Mouse (Mus musculus) heart, postnatal 36 days (tissue): ENCODE results near the gene Csdc2. TPM values are rescaled to one million over a fixed set of nuclear protein-coding genes. Genes with fewer than 3 reads are reported as not detected.
A peak's percentile ranks its signal among the peaks of the same experiment; 100 is the strongest.
"Not testable (repeated sequence)": the region's sequence is repeated elsewhere in the genome, so short reads cannot be mapped to it uniquely, and the experiment has no call there.

Experiments
- DNase-seq, 2 experiments: peaks; one replicate each; pipeline ENCODE4 v3.0.0; 2021 to 2022
- intact Hi-C: fragments of 180-260 bp; cut with DNase I; formaldehyde crosslinking; loops from one replicate; pipeline ENCODE4 v1.15.1; 2025
- total RNA-seq, 2 experiments: library from RNA; stranded (reverse); gene quantifications; 2 replicates each; pipeline ENCODE4 v1.2.3; 2021

Gene Csdc2
- 10 to 100 TPM; 72.5 to 86.4 TPM for total RNA-seq

DNA sequence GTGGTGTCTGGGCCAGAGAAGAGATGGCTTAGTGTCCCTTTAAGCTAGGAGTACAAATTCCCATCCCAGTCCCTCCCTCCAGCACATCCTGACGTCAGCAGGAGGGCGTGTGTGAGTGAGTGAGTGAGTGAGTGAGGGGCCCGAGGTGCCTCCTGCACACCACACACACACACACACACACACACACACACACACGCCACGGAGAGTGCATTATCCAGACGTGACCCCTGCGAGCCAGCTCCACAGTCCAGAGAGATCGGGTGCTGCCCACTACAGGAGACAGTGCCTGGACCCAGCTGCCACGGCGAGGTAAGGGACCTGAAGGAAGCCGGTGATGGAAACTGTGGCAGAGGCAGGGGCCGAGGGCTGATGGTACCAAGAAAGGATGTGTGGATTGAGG lies at the start of gene Csdc2:
Gene Csdc2, plus strand, starts transcription at position 81 of the 400 bp plus-strand sequence.
- intact Hi-C loops = no loop called here
- peak; percentile 55 to 63 for DNase-seq

- intact Hi-C loops = no loop called here
Observed at GRCm38 (mm10) chr15:81886795-81887550, 49.6 kb upstream of the Csdc2 start.

DNA sequence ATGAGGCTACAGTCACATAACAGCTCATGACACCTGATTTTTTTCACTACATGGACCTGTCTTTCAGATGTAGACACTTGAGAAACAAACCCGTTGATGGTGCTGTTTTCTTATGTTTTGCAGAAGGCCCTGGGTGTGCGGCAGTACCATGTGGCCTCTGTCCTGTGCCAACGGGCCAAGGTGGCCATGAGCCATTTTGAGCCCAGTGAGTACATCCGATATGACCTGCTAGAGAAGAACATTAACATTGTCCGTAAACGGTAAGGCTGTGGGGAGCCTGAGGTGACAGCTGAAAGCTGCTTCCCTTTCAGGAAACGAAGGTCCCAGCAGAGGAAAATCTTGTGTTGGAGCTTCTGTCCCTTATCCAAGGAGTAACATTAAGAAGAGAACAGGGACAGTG lies 47.4 kb upstream of the Csdc2 start:
- no peak for DNase-seq
- intact Hi-C loops = no loop called here

More at GRCm38 (mm10) chr15:81886795-81887550, 49.6 kb upstream of the Csdc2 start:
- no peak for DNase-seq

DNA sequence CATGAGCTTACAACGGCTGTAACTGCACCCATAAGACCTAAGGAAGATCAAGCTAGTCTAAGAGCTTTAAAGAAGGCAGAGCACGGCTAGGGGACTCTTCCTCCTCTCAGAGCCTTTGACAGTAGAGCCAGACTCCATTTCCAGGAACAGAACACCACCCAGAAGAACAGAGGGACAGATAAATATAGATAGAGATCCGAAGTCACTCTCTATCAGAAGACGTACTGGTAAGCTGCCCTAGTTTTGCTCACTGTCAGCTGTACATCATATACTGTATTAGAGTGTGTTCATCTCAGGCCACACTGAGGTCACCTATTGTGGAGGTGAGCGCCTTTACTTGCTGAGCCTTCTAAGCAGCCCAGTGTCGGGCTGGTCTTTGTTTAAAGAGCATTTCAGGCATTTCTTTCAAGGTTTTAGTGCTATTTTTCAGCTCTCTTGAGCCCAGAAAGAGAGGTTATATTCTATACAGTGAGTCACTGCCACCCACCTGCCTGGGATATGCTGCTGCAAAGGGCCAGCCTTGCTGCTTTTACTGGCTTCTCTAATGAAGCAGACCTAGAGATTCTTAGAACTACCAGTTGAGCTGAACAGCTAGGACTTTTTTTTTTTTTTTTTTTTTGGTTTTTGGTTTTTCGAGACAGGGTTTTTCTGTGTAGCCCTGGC lies 45.3 kb upstream of the Csdc2 start:
- no peak for DNase-seq

DNA sequence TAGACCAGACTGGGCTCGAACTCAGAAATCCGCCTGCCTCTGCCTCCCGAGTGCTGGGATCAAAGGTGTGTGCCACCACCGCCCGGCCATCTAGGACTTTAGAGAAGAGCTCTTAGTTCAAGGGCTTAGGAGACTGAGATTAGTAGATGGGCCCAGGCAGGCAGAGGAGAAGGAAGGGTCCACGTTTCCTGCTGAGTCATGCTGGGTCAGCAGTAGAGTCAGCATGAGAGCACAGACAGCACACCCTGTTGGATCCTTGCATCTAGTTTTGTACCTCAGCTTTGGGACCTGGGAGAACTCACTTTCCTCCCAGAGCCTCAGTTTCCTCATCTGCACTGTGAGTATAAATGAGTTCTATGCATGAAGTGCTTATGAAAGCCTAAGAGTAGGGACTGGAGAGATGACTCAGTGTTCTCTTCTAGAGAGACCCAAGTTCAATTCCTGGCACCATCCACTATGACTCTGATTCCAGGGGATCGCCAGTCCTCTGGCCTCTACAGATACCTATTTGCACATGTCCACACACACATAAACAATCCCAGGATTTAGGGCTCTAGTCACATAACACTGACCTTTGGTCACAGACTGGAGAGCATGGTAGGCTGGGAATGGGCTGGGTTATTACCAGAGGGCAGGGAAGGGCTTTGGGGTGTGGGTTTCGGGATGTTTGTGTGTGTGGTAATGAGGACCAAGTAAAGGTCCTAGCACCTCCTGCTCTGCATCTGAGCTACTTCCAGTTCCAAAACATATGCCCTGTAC lies 44.6 kb upstream of the Csdc2 start:
- intact Hi-C loops = no loop called here
- DNase-seq = no peak

More for the DNA sequence above, 45.3 kb upstream of the Csdc2 start:
- intact Hi-C loops = no loop called here

DNA sequence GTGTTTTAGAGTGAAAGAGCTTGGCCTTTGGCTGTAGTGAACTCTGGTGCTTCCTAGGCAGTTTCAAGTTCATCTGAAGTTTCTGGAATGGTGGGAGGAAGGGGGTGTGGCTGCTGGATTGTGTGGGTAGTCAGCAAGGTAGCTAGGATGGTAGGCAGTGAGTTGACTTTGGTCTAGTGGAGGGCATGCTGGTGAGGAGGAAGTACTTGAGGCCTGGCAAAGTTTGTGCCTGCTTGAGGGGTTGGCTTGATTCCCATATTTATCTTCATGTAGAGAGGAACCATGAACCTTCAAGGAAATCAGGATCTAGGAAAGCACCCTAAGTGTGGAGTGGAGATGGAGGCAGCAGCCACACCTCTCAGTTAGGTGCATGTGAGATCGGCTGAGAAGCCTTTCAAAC lies 42.6 kb upstream of the Csdc2 start:
- no peak for DNase-seq
- intact Hi-C loops = no loop called here

DNA sequence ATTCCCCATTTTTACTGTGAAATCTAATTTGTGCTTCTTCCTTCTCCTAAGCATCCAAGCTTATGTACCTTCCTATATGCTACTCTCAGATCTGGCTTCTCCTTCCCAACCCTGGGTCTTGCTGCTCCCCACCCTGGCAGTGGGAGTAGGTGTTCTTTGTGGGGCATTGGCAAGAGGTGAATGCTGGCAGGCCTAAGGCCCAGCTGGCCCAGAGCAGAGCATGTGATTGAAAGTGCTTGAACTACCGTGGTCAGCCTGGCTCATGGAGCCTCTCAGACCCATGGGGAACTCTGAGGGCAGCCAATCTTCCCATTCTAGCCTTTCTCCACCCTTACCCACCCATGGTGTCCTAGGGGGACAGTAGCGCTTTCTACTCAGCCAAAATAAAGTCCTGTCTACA lies 40.2 kb upstream of the Csdc2 start:
- intact Hi-C loops = no loop called here
- DNase-seq = no peak

DNA sequence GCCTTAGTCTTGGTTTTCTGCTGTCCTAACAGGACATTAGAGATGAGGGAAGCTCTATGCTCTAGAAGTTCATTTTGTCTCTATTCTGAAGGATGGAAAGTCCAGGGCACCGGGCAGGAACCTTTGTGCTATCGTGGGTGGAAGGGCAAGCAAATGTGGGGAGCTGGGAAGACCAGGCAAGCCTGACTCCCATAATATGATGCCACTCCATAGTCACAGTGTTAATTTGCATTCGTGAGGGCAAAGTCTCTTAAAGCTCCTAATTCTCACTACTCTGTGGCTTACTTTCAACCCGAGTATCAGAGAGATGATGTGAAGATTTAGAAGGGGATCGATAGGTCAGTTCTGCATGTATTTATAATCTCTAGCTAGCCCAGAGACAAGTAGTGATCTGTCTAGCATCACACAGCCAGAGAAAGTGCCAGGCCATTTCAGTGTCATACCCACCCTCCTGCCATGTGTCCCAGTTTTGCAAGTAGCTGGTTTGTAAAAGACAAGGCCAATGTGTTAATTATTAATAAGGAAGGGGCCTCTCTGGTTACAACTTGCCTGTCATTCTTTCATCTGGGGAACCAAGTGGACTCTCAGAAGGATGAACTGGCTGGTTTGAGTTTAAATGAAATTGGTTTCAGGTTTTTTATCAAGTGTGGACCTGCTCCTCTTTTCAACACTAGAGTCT lies 38.8 kb upstream of the Csdc2 start:
- DNase-seq = no peak
- intact Hi-C loops = no loop called here

- intact Hi-C loops = no loop called here
- no peak for DNase-seq
Observed at GRCm38 (mm10) chr15:81898751-81899150, 37.8 kb upstream of the Csdc2 start.

DNA sequence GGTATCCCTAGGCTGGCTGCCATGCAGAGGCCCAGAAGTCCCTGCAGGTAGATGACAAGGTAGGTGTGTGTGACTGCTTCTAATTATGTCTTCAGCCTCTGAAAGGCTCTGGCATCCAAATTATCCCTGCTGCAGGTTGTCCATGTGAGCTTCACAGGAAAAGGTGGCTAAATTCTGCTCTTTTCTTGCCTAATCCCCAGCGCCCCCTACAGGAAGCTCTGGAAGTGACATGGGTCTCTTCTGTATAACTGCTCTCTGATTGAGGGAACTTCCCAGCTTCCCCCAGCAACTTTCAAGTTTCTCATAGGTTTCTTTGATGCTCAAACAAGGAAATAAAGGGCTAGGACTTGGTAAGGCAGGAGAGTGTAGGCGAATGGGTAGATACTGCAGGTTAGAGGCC lies 31.6 kb upstream of the Csdc2 start:
- peak; percentile 64 to 80 for DNase-seq
- intact Hi-C loops = loop anchor here (1.0 kb wide), 1 partner anchor 74 kb away; no protein-coding TSS in a partner anchor

- intact Hi-C loops = no loop called here
- DNase-seq = no peak
Observed at GRCm38 (mm10) chr15:81907953-81908352, 28.6 kb upstream of the Csdc2 start.

DNA sequence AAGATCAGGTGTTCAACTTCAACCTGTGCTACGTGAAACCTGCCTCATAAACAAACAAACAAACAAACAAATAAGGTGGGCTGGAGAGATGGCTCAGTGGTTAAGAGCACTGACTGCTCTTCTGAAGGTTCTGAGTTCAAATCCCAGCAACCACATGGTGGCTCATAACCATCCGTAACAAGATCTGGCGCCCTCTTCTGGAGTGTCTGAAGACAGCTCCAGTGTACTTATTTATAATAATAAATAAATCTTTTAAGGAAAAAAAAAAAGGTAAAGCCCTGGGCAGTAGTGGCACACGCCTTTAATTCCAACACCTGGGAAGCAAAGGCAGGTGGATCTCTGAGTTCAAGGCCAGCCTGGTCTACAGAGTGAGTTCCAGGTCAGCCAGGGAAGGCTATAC lies 27.8 kb upstream of the Csdc2 start:
- intact Hi-C loops, DNase-seq: not testable (repeated sequence)

GRCm38 (mm10) chr15:81912498-81912897 lies 24.1 kb upstream of the Csdc2 start:
- DNase-seq = no peak
- intact Hi-C loops = no loop called here

- intact Hi-C loops = loop anchor here (5.0 kb wide), 1 partner anchor 177 kb away; no protein-coding TSS in a partner anchor
- DNase-seq = no peak
Observed at GRCm38 (mm10) chr15:81914668-81915067, 21.9 kb upstream of the Csdc2 start.

GRCm38 (mm10) chr15:81915663-81916062 lies 20.9 kb upstream of the Csdc2 start:
- intact Hi-C loops = loop anchor here (5.0 kb wide), 1 partner anchor 178 kb away; no protein-coding TSS in a partner anchor
- no peak for DNase-seq

DNA sequence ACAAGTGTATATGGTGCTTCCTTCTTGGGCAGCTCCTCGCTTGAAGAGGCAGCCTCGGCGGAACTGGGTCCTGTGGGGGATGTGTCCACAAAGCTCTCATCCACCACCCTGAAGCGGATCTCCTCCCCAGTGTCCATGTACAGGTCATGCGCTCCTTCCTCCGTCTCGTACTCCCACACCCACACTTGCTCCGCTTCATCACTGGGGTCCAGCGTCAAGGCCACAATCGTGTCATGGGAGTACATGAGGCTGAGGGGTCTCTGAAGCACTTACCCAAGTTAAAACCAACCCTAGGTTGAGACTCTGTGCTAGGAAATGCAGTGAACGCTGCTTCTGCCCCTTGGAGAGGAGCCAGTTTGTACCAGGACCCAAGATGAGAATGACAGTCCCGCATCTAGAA lies 19.4 kb upstream of the Csdc2 start:
- intact Hi-C loops = loop anchor here (1.0 to 5.0 kb wide), 2 partner anchors 86 to 180 kb away; no protein-coding TSS in a partner anchor
- DNase-seq = no peak

DNA sequence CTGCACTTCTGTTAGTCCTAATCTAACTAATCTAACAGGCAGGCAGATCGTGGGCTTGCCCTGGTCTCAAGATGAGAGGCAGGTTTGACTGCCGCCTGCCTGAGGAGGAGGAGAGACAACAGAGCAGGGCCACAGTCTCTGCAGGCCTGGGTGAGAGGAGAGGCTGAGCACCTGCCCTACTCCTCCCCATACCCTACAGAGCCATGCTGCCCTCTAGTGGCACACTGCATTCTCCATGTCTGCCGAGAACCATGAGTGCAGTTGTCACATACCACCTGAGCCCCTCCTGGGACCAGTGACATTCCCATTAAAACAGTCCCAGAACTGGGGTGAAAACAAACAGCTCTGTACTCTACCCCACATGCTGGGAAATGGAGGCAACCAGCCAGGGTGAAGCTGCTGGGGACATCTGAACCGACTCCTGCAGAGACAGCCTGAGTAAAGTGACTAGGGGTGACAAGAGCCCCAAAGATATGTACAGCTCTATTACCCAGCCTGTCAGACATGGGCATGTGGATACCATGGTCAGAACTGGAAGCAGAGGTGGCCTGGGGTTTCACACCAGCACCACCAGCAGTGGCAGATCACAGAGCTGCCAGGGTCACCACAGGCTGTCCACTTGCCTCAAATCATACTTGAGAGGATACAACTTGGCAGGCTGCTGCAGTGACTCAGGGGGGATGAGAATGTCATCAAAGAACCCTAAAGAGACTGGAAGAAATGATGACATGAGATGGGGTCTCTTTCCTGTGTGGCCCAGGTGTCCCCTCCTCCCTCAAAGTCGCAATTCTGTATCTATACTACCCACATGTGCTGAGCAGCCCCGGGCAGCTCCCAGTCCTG lies 18.7 kb upstream of the Csdc2 start:
- DNase-seq = peak; percentile 75 to 80
- intact Hi-C loops = loop anchor here (1.0 to 5.0 kb wide), 2 partner anchors 87 to 181 kb away; no protein-coding TSS in a partner anchor

DNA sequence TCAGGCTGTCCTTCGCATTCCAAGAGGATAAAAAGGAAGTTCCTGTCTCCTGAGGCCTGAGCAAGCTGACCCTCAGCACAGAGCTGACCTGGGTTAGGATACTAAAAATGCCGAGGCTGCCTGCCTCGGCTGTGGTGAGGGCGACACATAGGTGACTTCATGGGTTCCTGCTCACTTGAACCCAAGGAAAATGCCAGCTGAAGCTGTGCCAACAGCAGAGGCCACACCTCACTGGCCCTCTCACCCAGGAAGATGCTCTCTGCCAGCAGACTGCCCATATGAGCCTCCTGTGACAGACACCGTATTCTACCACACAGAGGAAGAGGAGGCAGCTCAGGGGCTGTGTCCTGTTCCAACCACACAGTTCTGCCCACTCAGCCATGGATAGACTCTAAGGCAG lies 17.5 kb upstream of the Csdc2 start:
- intact Hi-C loops = loop anchor here (5.0 kb wide), 1 partner anchor 182 kb away; no protein-coding TSS in a partner anchor
- no peak for DNase-seq

GRCm38 (mm10) chr15:81920546-81921217 lies 15.9 kb upstream of the Csdc2 start:
- intact Hi-C loops = no loop called here
- DNase-seq = no peak
